Mouse (Mus musculus): ENCODE measurements at regions not wholly inside any gene's neighbourhood (a gene's known extent, or its start where the extent isn't known, plus 50 kb on each side); places are given as distances from the start of the nearest gene placed in this dataset.

DNA sequence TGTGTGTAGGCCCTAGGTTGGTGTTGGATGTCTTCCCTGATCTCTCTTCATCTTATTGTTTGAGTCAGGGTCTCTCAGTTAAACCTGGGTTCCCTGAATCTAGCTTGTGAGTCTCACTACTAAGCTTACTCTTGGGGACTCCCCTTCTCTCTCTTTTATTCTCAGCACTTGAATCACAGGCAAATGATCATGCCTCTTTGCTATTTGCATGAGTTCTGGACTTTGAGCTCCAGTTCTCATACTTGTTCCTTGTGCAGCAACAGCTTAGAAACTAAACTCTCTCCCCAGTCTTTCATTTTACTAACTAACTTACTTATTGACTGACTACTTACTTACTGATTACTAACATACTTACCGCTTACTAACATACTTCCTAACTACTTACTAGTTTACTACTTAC, 64.9 kb upstream of the L3mbtl3 start:
- TF ChIP-seq POLR2A (IDR thresholded peaks at IDR 0.05; ENCODE audit: borderline replicate concordance, extremely low read depth, low read depth, low read length): no peak
- no peak for TF ChIP-seq CTCF (IDR thresholded peaks at IDR 0.05; ENCODE audit: insufficient read depth, low read length)

Data from lung, adult 2 months (tissue).